Mouse (Mus musculus): ENCODE measurements around the gene Tgfa.

GRCm38 (mm10) chr6:86252176-86253125, 57.4 kb downstream of the Tgfa start:
- no peak for TF ChIP-seq CTCF (IDR thresholded peaks at IDR 0.05; ENCODE audit: low read depth)
- no peak for TF ChIP-seq EP300 (IDR thresholded peaks at IDR 0.05; ENCODE audit: low read depth)

Measured in liver, postnatal 0 days (tissue).